Mouse (Mus musculus) kidney, adult 2 months (tissue): ENCODE measurements around the gene Fam155a.

Experiments used
- CTCF ChIP-seq: fragments of 200-500 bp; conservative IDR thresholded peaks from 2 replicates; pipeline ENCODE4 v1.5.1; 2011; ENCODE audit warnings: low read depth, mild to moderate bottlenecking, control low read depth, low read length, moderate library complexity, mixed read lengths; ENCODE audit not compliant: insufficient read depth, insufficient read length
- POLR2A ChIP-seq: fragments of 200-500 bp; IDR thresholded peaks from one replicate; pipeline ENCODE4 v1.6.1; 2011; ENCODE audit warnings: low read depth, low read length, control low read depth

DNA sequence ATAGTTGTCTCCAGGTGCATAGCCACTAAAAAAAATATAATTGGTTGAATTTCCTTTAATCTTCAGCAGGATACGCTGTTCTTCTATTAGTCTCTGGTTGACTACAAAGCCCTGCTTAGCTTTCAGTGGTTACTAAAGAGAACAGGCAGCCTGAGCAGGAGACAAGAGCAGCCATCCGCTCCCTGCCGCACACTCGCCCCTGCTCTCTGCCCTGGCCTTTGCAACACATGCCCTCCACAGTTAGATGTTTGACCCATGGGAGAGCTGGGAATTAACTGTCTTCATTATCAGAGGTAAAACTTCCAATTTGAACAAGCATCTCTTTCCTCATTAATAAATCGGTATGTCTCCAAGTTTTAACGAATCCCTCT is 435.0 kb downstream of the Fam155a start:
- TF ChIP-seq CTCF (no peak), POLR2A (no peak)
